Mouse (Mus musculus) kidney, embryonic 16.5 days (tissue): ENCODE results near the gene Nox1. TPM values are rescaled to one million over a fixed set of nuclear protein-coding genes. Genes with fewer than 3 reads are reported as not detected.
A peak's percentile ranks its signal among the peaks of the same experiment; 100 is the strongest.

Experiments
- ATAC-seq: fragments of 200-750 bp; cut with Nextera tagmentation; 2 replicates; pipeline ENCODE4 v1.8.0; 2017; ENCODE audit warnings: moderate TSS enrichment; ENCODE audit not compliant: low FRiP score, low TSS enrichment
- H3K27ac ChIP-seq: fragments of 300-500 bp; sonication (generic); 2 replicates; pipeline ENCODE4 v1.5.1; 2014; ENCODE audit warnings: low read length
- H3K27me3 ChIP-seq: fragments of 300-500 bp; sonication (generic); 2 replicates; pipeline ENCODE4 v1.6.1; 2014; ENCODE audit warnings: low read length, control low read depth, mixed read lengths; ENCODE audit not compliant: insufficient read depth
- H3K36me3 ChIP-seq: fragments of 300-500 bp; sonication (generic); 2 replicates; pipeline ENCODE4 v1.6.1; 2014; ENCODE audit warnings: low read length, control low read depth, mixed read lengths; ENCODE audit not compliant: insufficient read depth
- H3K4me1 ChIP-seq: fragments of 300-500 bp; sonication (generic); 2 replicates; pipeline ENCODE4 v1.6.1; 2014; ENCODE audit warnings: low read length, control low read depth, mixed read lengths; ENCODE audit not compliant: insufficient read depth
- H3K4me2 ChIP-seq: fragments of 300-500 bp; sonication (generic); replicated peaks from 2 replicates; pipeline ENCODE4 v1.6.1; 2014; ENCODE audit warnings: low read depth, low read length
- H3K4me3 ChIP-seq: fragments of 300-500 bp; sonication (generic); 2 replicates; pipeline ENCODE4 v1.5.1; 2014; ENCODE audit warnings: mild to moderate bottlenecking, low read length
- H3K9ac ChIP-seq: fragments of 300-500 bp; sonication (generic); replicated peaks from 2 replicates; pipeline ENCODE4 v1.6.1; 2014; ENCODE audit warnings: low read length
- H3K9me3 ChIP-seq: fragments of 300-500 bp; sonication (generic); 2 replicates; pipeline ENCODE4 v1.6.1; 2016; ENCODE audit warnings: low read length, control low read depth
- WGBS: fragments of 180-500 bp; shearing (Covaris S2); extraction: QIAGEN DNeasy Blood & Tissue Kit; methylation state at CpG from one replicate; pipeline ENCODE4 v1.1.7; 2014; 5-methylcytosine and 5-hydroxymethylcytosine counted together
- microRNA-seq: library from miRNA; unstranded; fragments of <30 nt; microRNA quantifications from one replicate; pipeline ENCODE4, GENCODE M21; 2016
- polyA plus RNA-seq: library from polyadenylated mRNA; unstranded; fragments of >200 nt; fragmentation: Nextera tagmentation; extraction: Ambion mirVana; gene quantifications from 2 replicates; pipeline ENCODE4 v1.2.1, GENCODE M21; 2015

The Nox1 gene
- polyA plus RNA-seq, 1 experiment from 2014 or later: 0.19 TPM

DNA sequence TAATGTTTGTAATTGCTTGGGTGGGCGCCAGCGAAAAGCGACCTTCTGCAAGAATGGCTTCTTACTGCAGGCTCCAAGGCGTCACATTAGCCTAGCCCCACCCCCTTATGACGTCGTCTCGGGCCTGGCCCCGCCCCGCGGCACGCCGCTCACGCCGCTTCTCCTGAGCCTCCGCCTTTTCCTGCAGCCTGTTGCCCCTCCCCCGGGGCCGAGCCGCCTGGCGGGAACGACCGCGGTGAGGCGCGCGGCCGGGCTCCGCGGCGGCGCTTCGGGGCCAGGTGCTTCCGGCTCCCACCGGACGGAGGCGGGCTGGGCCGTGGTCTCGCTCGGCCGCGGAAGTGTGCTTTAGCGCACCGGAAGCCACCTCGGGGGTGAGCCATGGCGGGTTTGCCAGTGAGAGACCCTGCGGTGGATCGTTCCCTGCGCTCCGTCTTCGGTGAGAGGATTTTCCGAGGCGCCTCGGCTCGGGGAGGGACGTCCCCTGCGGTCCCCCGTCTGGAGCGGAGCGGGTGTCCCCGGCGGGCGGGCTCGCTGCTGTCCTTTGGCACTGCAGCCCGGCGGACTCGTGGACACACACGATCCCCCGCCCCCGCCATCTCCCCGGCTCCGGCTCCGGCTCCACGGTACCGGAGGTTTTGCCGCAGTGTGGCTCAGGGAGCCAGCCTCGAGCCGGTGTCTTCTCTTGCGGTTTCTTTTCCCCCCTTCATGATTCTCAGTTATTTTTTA lies 162.6 kb downstream of the Nox1 start, which contains the start of gene Cstf2:
Gene Cstf2 (plus strand): TSS at position 201 of the 726 bp plus-strand sequence.
- H3K9me3 ChIP-seq: no peaks in the 10 kb centered on the region
- 17% methylated on average over 53 of the region's 77 CpGs for WGBS
- H3K27ac ChIP-seq: peak within 1 kb of the TSS; percentile 85
- peak within 1 kb of the TSS; percentile 75 for H3K9ac ChIP-seq
- H3K4me1 ChIP-seq: no peaks in the 10 kb centered on the region
- peak; percentile 99 for ATAC-seq
- H3K36me3 ChIP-seq: no peaks in the 10 kb centered on the region
- no peaks in the 10 kb centered on the region; the same call in 1 of the 2 replicates for H3K27me3 ChIP-seq
- peak within 1 kb of the TSS; percentile 65 for H3K4me3 ChIP-seq
- peak within 1 kb of the TSS; percentile 51 for H3K4me2 ChIP-seq

DNA sequence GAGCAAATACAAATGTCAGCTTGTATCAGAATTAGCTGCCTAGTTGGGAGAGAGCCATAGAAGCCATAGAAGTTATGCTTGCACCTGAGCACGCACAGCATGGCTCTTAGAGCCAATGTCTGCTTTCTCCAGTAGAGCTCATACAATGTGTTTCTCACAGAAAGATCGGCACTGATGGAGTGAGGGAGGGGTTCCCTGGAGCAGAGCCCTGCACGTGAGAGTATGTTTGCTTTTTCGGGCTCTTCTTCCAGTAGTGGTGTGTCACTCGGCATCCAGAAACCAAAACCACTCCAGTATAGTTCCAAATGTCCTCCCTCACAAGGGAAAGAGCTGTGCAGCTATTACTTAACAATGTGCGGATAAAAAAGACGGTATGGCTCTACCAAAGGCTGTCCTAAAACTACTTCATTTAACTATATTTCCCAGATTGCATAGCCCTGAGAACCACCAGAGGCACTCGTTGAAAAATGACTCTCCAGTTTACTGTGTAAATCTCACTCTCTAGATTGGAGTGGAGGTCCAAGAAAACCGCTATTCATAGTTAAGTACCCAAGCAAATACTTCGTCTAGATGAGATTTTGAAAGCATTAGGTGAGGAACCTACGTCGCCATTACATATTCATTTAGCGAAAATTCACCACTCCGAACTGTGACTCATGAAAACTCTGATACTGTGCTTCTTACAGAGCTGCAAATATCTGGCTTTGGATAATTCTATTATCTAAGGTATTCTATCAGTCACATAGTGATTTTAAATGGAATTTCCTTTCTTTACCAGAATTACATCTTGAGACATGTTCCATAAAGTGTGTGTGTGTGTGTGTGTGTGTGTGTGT lies 163.5 kb downstream of the Nox1 start:
- Histone ChIP-seq H3K36me3 (no peaks in the 10 kb centered on the region), H3K4me2 (peak overlapping the region; percentile 44), H3K27me3 (no peaks in the 10 kb centered on the region; the same call in 1 of the 2 replicates), H3K9me3 (no peaks in the 10 kb centered on the region), H3K27ac (no peak overlapping the region), H3K4me1 (no peaks in the 10 kb centered on the region), H3K4me3 (peak overlapping the region; percentile 65), H3K9ac (no peak overlapping the region)
- 78% methylated on average over 14 of the region's 14 CpGs for WGBS
- ATAC-seq: no peak

DNA sequence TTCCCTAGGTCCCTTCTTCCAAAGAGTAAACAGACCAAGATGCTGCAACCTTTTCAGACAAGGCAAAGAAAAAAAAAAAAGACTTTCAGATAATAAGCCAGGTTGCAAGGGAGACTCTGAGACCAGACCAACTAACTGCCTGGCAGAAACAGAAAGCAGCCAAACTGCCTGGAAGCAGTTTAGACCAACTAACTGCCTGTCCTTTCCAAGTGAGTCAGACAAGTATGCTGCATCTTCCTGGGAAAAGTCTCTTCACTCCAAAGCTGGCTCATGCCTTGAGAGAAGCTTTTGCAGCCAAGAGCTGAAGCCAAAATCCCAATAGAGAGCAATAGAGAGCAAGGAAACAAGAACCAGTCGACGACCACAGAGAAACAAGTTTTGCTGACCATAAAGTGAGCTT lies 164.9 kb downstream of the Nox1 start:
- WGBS: 75% methylated on average over 2 of the region's 2 CpGs
- Histone ChIP-seq H3K27ac (no peak overlapping the region), H3K4me2 (no peak overlapping the region), H3K36me3 (no peaks in the 10 kb centered on the region), H3K27me3 (no peaks in the 10 kb centered on the region; the same call in 1 of the 2 replicates), H3K9me3 (no peaks in the 10 kb centered on the region), H3K9ac (no peak overlapping the region), H3K4me3 (no peak overlapping the region), H3K4me1 (no peaks in the 10 kb centered on the region)
- ATAC-seq: no peak

DNA sequence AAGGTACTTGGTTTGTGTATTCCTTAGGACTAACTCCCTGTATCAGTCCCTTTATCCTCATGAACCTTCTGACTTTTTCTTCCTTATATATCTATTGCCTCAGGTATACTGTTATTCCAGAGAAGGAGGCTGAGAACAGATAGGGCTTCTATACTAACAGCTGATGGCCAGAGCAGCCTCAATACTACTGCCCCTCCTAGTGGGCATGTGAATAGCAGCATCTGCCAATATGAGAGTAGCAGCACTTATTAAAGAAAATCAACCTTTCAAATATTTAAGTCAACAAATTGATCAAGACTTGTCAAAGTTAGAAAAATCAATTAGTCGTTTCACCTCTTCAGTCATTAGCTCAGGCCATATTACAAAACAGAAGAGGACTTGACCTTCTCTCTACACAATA lies 172.8 kb downstream of the Nox1 start:
- H3K36me3 ChIP-seq: no peaks in the 10 kb centered on the region
- no peaks in the 10 kb centered on the region for H3K4me1 ChIP-seq
- H3K27ac ChIP-seq: no peak overlapping the region
- H3K9me3 ChIP-seq: no peaks in the 10 kb centered on the region
- H3K9ac ChIP-seq: no peak overlapping the region
- WGBS: 66% methylated on average over 1 of the region's 1 CpGs
- no peak overlapping the region for H3K4me2 ChIP-seq
- H3K4me3 ChIP-seq: no peak overlapping the region
- H3K27me3 ChIP-seq: no peaks in the 10 kb centered on the region
- ATAC-seq: no peak

Small RNA genes within 50 kb of the gene (microRNA-seq; reads per million reads assigned to microRNA genes)
- 0.63 reads per million for gene Mir3112

Other genes starting within 250 kb of the Nox1 start
- gene Sytl4, start 240.1 kb downstream of the Nox1 start, polyA plus RNA-seq: 4.6 and 5.7 TPM in 2 replicates
- gene Cstf2, start 162.8 kb downstream of the Nox1 start, polyA plus RNA-seq: 44.3 and 47.9 TPM in 2 replicates
- gene Xkrx, start 59.9 kb downstream of the Nox1 start, polyA plus RNA-seq: 0.09 and 0.14 TPM in 2 replicates
- gene Arl13a, start 34.5 kb downstream of the Nox1 start, polyA plus RNA-seq: 0.09 TPM in 1 of 2 replicates, not detected in the other
- gene Trmt2b, start 55.0 kb upstream of the Nox1 start, polyA plus RNA-seq: 20.8 and 22.2 TPM in 2 replicates
- 12.0 and 13.6 TPM in 2 replicates for gene Tmem35a, start 73.3 kb upstream of the Nox1 start, polyA plus RNA-seq
- 24.4 and 30.9 TPM in 2 replicates for gene Cenpi, start 86.1 kb upstream of the Nox1 start, polyA plus RNA-seq
- 0.57 and 0.84 TPM in 2 replicates for gene Drp2, start 182.6 kb upstream of the Nox1 start, polyA plus RNA-seq